Mouse (Mus musculus): ENCODE data around the gene Tbc1d5. TPM values are rescaled to one million over a fixed set of nuclear protein-coding genes. Genes with fewer than 3 reads are reported as not detected.

Tbc1d5 gene
- polyA plus RNA-seq, 1 experiment from 2014 or later = 11.3 TPM

DNA sequence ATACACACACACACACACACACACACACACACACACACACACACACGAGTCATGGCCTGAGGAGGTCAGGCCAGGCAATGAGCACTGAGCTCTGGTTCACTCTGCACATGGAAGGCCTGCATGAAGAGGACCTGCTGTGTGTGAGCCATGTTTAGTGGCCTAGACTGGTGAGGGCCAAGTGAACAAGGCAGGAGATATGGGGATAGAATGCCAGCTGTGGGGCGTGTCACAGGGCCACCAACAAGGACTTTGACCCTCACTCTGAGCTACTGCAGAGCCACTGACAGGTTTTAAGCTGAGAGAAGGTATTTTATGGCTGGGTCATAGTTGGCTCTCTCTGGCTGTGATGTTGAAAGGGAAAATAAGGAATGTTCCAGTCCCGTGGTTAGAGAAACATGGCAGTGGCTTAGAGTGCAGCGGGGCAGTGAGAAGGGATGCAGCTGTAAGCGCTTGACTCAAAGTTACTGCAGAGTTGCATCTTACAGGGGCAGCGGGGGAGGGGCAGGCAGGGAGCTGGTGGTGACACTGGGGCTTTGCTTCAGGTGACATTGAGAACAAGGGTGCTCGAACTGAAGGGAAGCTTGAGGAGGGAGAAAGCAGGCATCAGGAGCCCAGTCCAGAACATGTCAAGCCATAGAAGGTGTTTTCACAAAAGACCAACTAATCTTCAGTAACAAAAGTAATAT lies 494.0 kb downstream of the Tbc1d5 start:
- Histone ChIP-seq H3K4me2 (no peak overlapping the region), H3K9ac (ENCODE audit: low read depth, low read length) (no peak overlapping the region), H3K36me3 (ENCODE audit: control insufficient read depth, insufficient read depth, low read length) (no peaks in the 10 kb centered on the region), H3K4me3 (ENCODE audit: low read depth, low read length) (no peak overlapping the region), H3K27ac (ENCODE audit: low read depth, low read length) (no peak overlapping the region), H3K27me3 (replicated peaks; ENCODE audit: control insufficient read depth, insufficient read depth, low read length) (no peaks in the 10 kb centered on the region), H3K9me3 (ENCODE audit: control insufficient read depth, low read length) (no peaks in the 10 kb centered on the region), H3K4me1 (replicated peaks; ENCODE audit: control insufficient read depth, insufficient read depth, low read length) (no peaks in the 10 kb centered on the region)
- DNase-seq (ENCODE audit: low spot score) (no peak), ATAC-seq (replicated peaks; ENCODE audit: low FRiP score) (peak; percentile 60; the same call in 1 of the 2 replicates)
- 74% methylated on average over 7 of the region's 7 CpGs for whole genome bisulfite sequencing

All from liver, embryonic 11.5 days (tissue).